Mouse (Mus musculus): ENCODE data around the gene Gm38392. TPM values are rescaled to one million over a fixed set of nuclear protein-coding genes. Genes with fewer than 3 reads are reported as not detected.

The Gm38392 gene
- polyA plus RNA-seq, 1 experiment from 2014 or later = not detected

- Histone ChIP-seq H3K9me3 (no peaks in the 10 kb centered on the region), H3K4me1 (peaks cover 90% of the 10 kb centered on the region), H3K36me3 (replicated peaks) (no peaks in the 10 kb centered on the region), H3K4me3 (peak overlapping the region; percentile 45), H3K27ac (peak overlapping the region; percentile 88), H3K27me3 (ENCODE audit: poor library complexity, severe bottlenecking) (peaks cover 100% of the 10 kb centered on the region)
- peak; percentile 50 for DNase-seq (ENCODE audit: extremely low spot score, low spot score)
- 1% methylated on average over 47 of the region's 48 CpGs for WGBS
These were observed 45.8 kb downstream of the Gm38392 start for GRCm38 (mm10) chr3:88241045-88241786.

- H3K27me3 ChIP-seq (ENCODE audit: poor library complexity, severe bottlenecking) = peaks cover 100% of the 10 kb centered on the region
These were observed 47.6 kb downstream of the Gm38392 start for GRCm38 (mm10) chr3:88239446-88239845.

DNA sequence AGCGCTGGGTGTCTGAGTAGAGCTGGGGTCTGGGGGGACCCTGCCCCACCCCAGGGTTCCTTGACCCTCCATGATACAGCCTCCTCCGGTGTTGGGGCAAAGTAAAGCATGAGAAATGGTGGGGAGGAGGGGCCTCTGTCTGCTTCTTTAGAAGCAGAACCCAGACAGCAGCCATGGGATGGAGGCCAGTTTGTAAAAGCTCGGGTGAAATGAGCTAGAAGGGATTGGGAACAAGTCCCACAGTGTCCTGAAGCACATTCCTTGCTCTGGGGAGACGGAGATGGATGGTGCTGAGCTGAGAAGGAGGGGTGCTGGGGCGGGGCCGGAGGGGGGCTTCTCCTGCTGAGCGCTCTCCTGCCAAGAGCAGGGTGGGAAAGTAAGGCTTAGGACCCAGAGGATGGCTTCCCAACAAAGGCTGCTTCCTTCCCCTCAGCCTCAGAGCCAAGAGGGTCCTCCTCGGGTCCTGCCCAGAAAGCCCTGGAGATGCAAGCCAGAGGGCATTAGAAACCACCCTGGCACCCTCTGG is 48.1 kb downstream of the Gm38392 start:
- peaks cover 100% of the 10 kb centered on the region for H3K4me1 ChIP-seq
- 34% methylated on average over 8 of the region's 8 CpGs for WGBS
- peak overlapping the region; percentile 88 for H3K27ac ChIP-seq
- peak overlapping the region; percentile 19; the same call in 1 of the 2 replicates for H3K4me3 ChIP-seq
- H3K36me3 ChIP-seq (replicated peaks) = no peaks in the 10 kb centered on the region
- DNase-seq (ENCODE audit: extremely low spot score, low spot score) = no peak
- H3K9me3 ChIP-seq = no peaks in the 10 kb centered on the region
- H3K27me3 ChIP-seq (ENCODE audit: poor library complexity, severe bottlenecking) = peaks cover 100% of the 10 kb centered on the region

More at GRCm38 (mm10) chr3:88239446-88239845, 47.6 kb downstream of the Gm38392 start:
- no peak for DNase-seq (ENCODE audit: extremely low spot score, low spot score)
- peak overlapping the region; percentile 88 for H3K27ac ChIP-seq
- H3K36me3 ChIP-seq (replicated peaks) = no peaks in the 10 kb centered on the region
- WGBS = 53% methylated on average over 4 of the region's 4 CpGs
- peak overlapping the region; percentile 19; the same call in 1 of the 2 replicates for H3K4me3 ChIP-seq
- no peaks in the 10 kb centered on the region for H3K9me3 ChIP-seq
- H3K4me1 ChIP-seq = peaks cover 100% of the 10 kb centered on the region

DNA sequence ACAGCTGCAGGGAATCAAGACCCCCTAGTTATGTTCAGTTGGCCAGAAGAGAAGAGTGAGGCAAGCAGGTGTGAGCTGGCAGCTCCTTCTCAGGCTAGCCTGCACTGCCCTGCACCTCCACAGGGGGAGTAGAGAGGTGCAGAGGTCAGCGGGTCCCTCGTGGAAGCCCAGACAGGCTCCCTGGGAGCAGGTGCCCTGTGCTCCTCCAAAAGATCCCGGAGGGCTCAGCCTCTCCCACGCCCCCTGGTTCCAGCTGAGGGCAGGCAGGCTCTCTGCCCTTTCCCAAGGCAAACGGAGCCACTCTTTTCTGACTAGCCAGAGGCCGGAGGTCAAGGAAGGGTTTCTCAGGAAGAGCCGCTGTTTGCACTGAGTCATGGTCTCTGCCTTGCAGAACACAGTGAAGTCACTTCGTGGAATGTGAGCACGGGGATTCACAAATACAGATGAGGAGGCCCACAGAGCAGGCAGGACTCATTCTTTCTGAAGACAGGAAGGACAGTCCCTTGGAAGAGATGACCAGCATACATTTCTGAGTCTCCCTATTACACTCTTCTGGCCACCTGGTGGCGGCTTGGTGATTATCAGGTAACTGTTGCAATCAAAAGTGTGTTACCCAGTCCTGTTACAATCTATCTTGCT is 49.3 kb downstream of the Gm38392 start:
- peak overlapping the region; percentile 88 for H3K27ac ChIP-seq
- whole genome bisulfite sequencing = 4% methylated on average over 10 of the region's 10 CpGs

GRCm38 (mm10) chr3:88237161-88237555 is 49.9 kb downstream of the Gm38392 start:
- Histone ChIP-seq H3K4me1 (peaks cover 100% of the 10 kb centered on the region), H3K27me3 (ENCODE audit: poor library complexity, severe bottlenecking) (peaks cover 100% of the 10 kb centered on the region), H3K4me3 (peak overlapping the region; percentile 30; the same call in 1 of the 2 replicates), H3K9me3 (no peaks in the 10 kb centered on the region), H3K36me3 (replicated peaks) (no peaks in the 10 kb centered on the region), H3K27ac (peak overlapping the region; percentile 88)
- 4% methylated on average over 6 of the region's 6 CpGs for WGBS
- DNase-seq (ENCODE audit: extremely low spot score, low spot score) = peak; percentile 49

More for the DNA sequence above, 49.3 kb downstream of the Gm38392 start:
- no peaks in the 10 kb centered on the region for H3K9me3 ChIP-seq
- peaks cover 100% of the 10 kb centered on the region for H3K27me3 ChIP-seq (ENCODE audit: poor library complexity, severe bottlenecking)
- DNase-seq (ENCODE audit: extremely low spot score, low spot score) = peak; percentile 75
- peaks cover 100% of the 10 kb centered on the region for H3K4me1 ChIP-seq
- no peaks in the 10 kb centered on the region for H3K36me3 ChIP-seq (replicated peaks)
- peak overlapping the region; percentile 30 for H3K4me3 ChIP-seq

- H3K36me3 ChIP-seq (replicated peaks) = no peaks in the 10 kb centered on the region
- DNase-seq (ENCODE audit: extremely low spot score, low spot score) = no peak
- H3K27ac ChIP-seq = peak overlapping the region; percentile 88
- H3K4me1 ChIP-seq = peaks cover 100% of the 10 kb centered on the region
- no peaks in the 10 kb centered on the region for H3K9me3 ChIP-seq
- H3K27me3 ChIP-seq (ENCODE audit: poor library complexity, severe bottlenecking) = peaks cover 100% of the 10 kb centered on the region
- 11% methylated on average over 2 of the region's 2 CpGs for WGBS
- H3K4me3 ChIP-seq = no peak overlapping the region
These were observed 51.4 kb downstream of the Gm38392 start for GRCm38 (mm10) chr3:88235616-88236015.

GRCm38 (mm10) chr3:88235216-88235615 is 51.8 kb downstream of the Gm38392 start:
- H3K27ac ChIP-seq = peak overlapping the region; percentile 88
- 4% methylated on average over 3 of the region's 3 CpGs for WGBS
- H3K36me3 ChIP-seq (replicated peaks) = peaks cover 2% of the 10 kb centered on the region
- H3K9me3 ChIP-seq = no peaks in the 10 kb centered on the region
- H3K4me1 ChIP-seq = peaks cover 100% of the 10 kb centered on the region
- no peak for DNase-seq (ENCODE audit: extremely low spot score, low spot score)
- H3K27me3 ChIP-seq (ENCODE audit: poor library complexity, severe bottlenecking) = peaks cover 100% of the 10 kb centered on the region
- no peak overlapping the region for H3K4me3 ChIP-seq

DNA sequence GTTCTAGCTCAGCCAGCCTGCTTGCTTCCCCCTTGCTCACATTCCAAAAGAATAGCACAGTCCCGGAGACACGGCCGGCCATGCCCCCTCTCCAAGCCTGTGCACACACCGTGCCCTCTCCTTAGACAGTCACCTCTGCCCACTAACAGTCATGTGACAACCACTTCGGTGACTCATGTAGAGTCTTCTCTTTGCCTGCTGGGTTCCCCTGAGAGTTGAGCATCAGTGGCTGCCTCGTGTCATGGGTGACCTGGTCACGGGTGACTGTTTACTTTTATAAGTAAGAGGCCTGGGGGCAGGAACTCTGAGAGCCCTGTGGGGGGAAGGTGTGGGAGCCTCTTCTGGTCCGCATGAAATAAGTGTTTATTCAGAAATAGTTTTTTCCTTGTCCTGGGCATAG is 53.0 kb downstream of the Gm38392 start:
- Histone ChIP-seq H3K9me3 (no peaks in the 10 kb centered on the region), H3K27ac (peak overlapping the region; percentile 88), H3K27me3 (ENCODE audit: poor library complexity, severe bottlenecking) (peaks cover 100% of the 10 kb centered on the region), H3K36me3 (replicated peaks) (peaks cover 14% of the 10 kb centered on the region), H3K4me1 (peaks cover 100% of the 10 kb centered on the region), H3K4me3 (peak overlapping the region; percentile 23; the same call in 1 of the 2 replicates)
- no peak for DNase-seq (ENCODE audit: extremely low spot score, low spot score)
- WGBS = 43% methylated on average over 8 of the region's 8 CpGs

DNA sequence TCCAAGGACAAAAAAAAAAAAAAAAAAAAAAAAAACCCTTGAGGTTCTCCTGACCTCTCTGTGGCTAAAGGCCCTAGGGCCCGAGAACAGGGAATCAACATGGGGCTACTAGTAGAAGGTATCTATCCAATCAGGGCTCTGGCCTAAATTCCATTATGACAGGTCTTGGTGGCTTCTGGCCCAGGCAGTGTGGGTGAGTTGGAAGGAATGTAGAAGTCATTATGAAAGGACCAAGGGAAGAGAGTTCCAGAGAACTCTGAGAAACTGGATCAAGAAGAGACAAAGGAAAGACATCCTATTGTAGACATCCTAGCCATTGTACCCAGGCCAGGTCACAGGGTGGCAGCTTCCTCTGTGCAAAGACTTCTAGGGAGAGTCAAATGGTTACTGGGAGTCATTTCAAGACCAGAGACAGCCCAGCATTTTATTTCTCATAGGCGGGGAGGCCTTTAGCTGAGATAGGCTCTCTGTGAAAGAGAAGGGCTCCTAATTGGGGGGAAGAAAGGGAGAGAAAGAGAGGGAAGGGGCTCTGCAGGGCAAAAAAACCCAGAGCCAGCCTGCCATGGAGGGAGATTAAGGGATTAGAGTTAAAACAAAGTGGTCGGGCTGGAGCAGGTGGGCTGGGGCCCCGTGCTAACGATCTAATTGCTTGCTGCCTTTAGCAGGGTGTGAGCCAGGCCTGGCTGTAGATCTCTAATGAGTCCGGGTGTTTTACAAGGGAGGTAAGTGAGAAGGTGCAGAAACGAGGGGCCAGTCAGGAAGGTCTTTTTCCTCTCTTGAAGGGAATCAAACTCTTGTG is 54.0 kb downstream of the Gm38392 start:
- DNase-seq (ENCODE audit: extremely low spot score, low spot score) = peak; percentile 67
- WGBS = 10% methylated on average over 7 of the region's 7 CpGs
- H3K27me3 ChIP-seq (ENCODE audit: poor library complexity, severe bottlenecking) = peaks cover 100% of the 10 kb centered on the region
- peaks cover 100% of the 10 kb centered on the region for H3K4me1 ChIP-seq
- 0 out of 2 replicates have a peak overlapping the region, but pooled peaks have one; percentile 23 for H3K4me3 ChIP-seq
- peaks cover 24% of the 10 kb centered on the region for H3K36me3 ChIP-seq (replicated peaks)
- no peaks in the 10 kb centered on the region for H3K9me3 ChIP-seq
- peak overlapping the region; percentile 88 for H3K27ac ChIP-seq

GRCm38 (mm10) chr3:88232301-88232702 is 54.7 kb downstream of the Gm38392 start:
- peaks cover 32% of the 10 kb centered on the region for H3K36me3 ChIP-seq (replicated peaks)
- no peak for DNase-seq (ENCODE audit: extremely low spot score, low spot score)
- 48% methylated on average over 7 of the region's 7 CpGs for WGBS
- H3K27ac ChIP-seq = peak overlapping the region; percentile 88
- no peaks in the 10 kb centered on the region for H3K9me3 ChIP-seq
- peaks cover 100% of the 10 kb centered on the region for H3K27me3 ChIP-seq (ENCODE audit: poor library complexity, severe bottlenecking)
- peak overlapping the region; percentile 1; the same call in 1 of the 2 replicates for H3K4me3 ChIP-seq
- H3K4me1 ChIP-seq = peaks cover 100% of the 10 kb centered on the region

GRCm38 (mm10) chr3:88231061-88231641 is 55.9 kb downstream of the Gm38392 start:
- Histone ChIP-seq H3K27ac (peak overlapping the region; percentile 88), H3K4me3 (peak overlapping the region; percentile 6; the same call in 1 of the 2 replicates), H3K27me3 (ENCODE audit: poor library complexity, severe bottlenecking) (peaks cover 99% of the 10 kb centered on the region), H3K9me3 (no peaks in the 10 kb centered on the region), H3K36me3 (replicated peaks) (peaks cover 43% of the 10 kb centered on the region), H3K4me1 (peaks cover 100% of the 10 kb centered on the region)
- no peak for DNase-seq (ENCODE audit: extremely low spot score, low spot score)
- 26% methylated on average over 1 of the region's 1 CpGs for WGBS
